Mouse (Mus musculus) kidney, adult 2 months (tissue): ENCODE results near the gene 2010003K11Rik.

Experiments used
- CTCF ChIP-seq: fragments of 200-500 bp; conservative IDR thresholded peaks from 2 replicates; pipeline ENCODE4 v1.5.1; 2011; ENCODE audit warnings: low read depth, mild to moderate bottlenecking, control low read depth, low read length, moderate library complexity, mixed read lengths; ENCODE audit not compliant: insufficient read depth, insufficient read length
- POLR2A ChIP-seq: fragments of 200-500 bp; IDR thresholded peaks from one replicate; pipeline ENCODE4 v1.6.1; 2011; ENCODE audit warnings: low read depth, low read length, control low read depth

- TF ChIP-seq POLR2A (no peak), CTCF (no peak)
Measured at GRCm38 (mm10) chr19:4451098-4451497, 47.3 kb downstream of the 2010003K11Rik start.
